Mouse (Mus musculus) heart, postnatal 0 days (tissue): ENCODE data around the gene Mnt.

Source experiments
- CTCF ChIP-seq: IDR thresholded peaks from 2 replicates; pipeline ENCODE4 v1.5.1; 2016; ENCODE audit warnings: antibody characterized with exemption, control low read depth, low read depth
- EP300 ChIP-seq: IDR thresholded peaks from 2 replicates; pipeline ENCODE4 v1.6.1; 2016; ENCODE audit warnings: antibody characterized with exemption, low read depth

DNA sequence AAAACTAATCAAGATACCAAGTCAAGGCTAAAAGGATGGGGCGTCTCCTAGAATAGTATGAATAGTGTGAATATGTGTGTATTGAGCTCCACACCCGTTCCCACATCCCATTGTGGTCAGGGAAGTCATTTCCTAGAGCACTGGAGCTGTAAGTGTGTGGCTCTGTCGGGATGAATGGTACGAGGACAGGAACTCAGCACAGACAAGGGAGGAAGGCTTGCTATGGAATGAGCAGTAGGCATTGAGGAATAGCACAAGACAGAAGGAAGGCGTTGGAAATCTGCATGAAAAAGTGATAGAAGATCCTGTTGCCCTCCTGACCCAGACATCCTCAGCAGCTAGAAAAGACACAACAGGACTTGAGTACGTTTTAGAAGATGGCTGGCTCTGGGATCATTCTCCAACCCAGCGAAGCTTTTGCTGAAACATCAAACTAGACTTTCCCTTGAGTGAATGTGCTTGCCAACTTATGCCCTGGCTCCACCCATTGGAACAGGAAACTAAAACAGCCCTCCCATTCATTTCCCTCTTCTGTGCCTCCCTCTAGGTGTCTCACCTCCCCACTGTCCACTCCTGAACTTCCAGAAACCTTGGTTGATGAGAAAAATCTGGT lies 2.8 kb upstream of the Mnt start:
- TF ChIP-seq CTCF (no peak), EP300 (no peak)
